Mouse (Mus musculus): ENCODE measurements around the gene Slc45a3. TPM values are rescaled to one million over a fixed set of nuclear protein-coding genes. Genes with fewer than 3 reads are reported as not detected.

The Slc45a3 gene
- total and polyA plus RNA-seq, 3 experiments = 15.6 to 40.7 TPM; not detected in 1

GRCm38 (mm10) chr1:132019876-132020275 lies 57.1 kb downstream of the Slc45a3 start:
- H3K4me1 ChIP-seq (ENCODE audit: control insufficient read depth in 1 of 2, insufficient read depth in 2 of 2, low read length in 2 of 2) = peaks cover 0 to 3% of the 10 kb centered on the region in 2 experiments; a peak in 1 of 4 replicates
- H3K36me3 ChIP-seq (ENCODE audit: control insufficient read depth in 1 of 2, insufficient read depth in 2 of 2, low read length in 2 of 2) = peaks cover 6 to 35% of the 10 kb centered on the region in 2 experiments
- H3K9ac ChIP-seq (ENCODE audit: control insufficient read depth, low read depth, low read length, poor library complexity, severe bottlenecking) = no peak overlapping the region
- H3K4me3 ChIP-seq (ENCODE audit: control insufficient read depth in 1 of 2, insufficient read depth in 1 of 2, low read depth in 2 of 2, low read length in 2 of 2) = no peak overlapping the region
- H3K79me2 ChIP-seq (ENCODE audit: control insufficient read depth, insufficient read depth, low read length, poor library complexity) = peaks cover 6% of the 10 kb centered on the region; the same call in 1 of the 2 replicates
- no peak overlapping the region for H3K27ac ChIP-seq (ENCODE audit: control insufficient read depth, low read depth, low read length)
- no peaks in the 10 kb centered on the region for H3K27me3 ChIP-seq (ENCODE audit: control insufficient read depth in 1 of 2, insufficient read depth in 2 of 2, low read length in 2 of 2)
- DNase-seq (ENCODE audit: low read depth, low spot score) = no peak
- H3K9me3 ChIP-seq (replicated peaks; ENCODE audit: insufficient read depth, low read length) = no peaks in the 10 kb centered on the region
- TF ChIP-seq NELFE (IDR thresholded peaks at IDR 0.05; ENCODE audit: low read depth, low read length) (no peak), HCFC1 (IDR thresholded peaks at IDR 0.05; ENCODE audit: low read depth, low read length) (no peak), JUND (IDR thresholded peaks at IDR 0.05; ENCODE audit: low read depth, low read length) (no peak), POLR2AphosphoS2 (IDR thresholded peaks at IDR 0.05; ENCODE audit: low read length) (no peak), TCF12 (IDR thresholded peaks at IDR 0.05; ENCODE audit: low read depth, low read length) (no peak), NRF1 (IDR thresholded peaks at IDR 0.05; ENCODE audit: insufficient read depth, low read depth, low read length, poor library complexity, severe bottlenecking) (no peak), MAX (IDR thresholded peaks at IDR 0.05; ENCODE audit: low read length) (no peak), EP300 (IDR thresholded peaks at IDR 0.05; ENCODE audit: low read depth in 1 of 2, low read length in 2 of 2) (no peak), USF2 (IDR thresholded peaks at IDR 0.05; ENCODE audit: borderline replicate concordance in 1 of 2, insufficient read depth in 1 of 2, low read depth in 1 of 2, low read length in 2 of 2) (no peak), MYB (IDR thresholded peaks at IDR 0.05; ENCODE audit: low read depth, low read length) (no peak), GABPA (IDR thresholded peaks at IDR 0.05; ENCODE audit: low read depth, low read length) (no peak)

GRCm38 (mm10) chr1:132022107-132022506 lies 59.3 kb downstream of the Slc45a3 start:
- Histone ChIP-seq H3K9ac (ENCODE audit: control insufficient read depth, low read depth, low read length, poor library complexity, severe bottlenecking) (no peak overlapping the region), H3K4me1 (ENCODE audit: control insufficient read depth in 1 of 2, insufficient read depth in 2 of 2, low read length in 2 of 2) (peaks cover 0 to 3% of the 10 kb centered on the region in 2 experiments; a peak in 1 of 4 replicates), H3K4me3 (ENCODE audit: control insufficient read depth in 1 of 2, insufficient read depth in 1 of 2, low read depth in 2 of 2, low read length in 2 of 2) (no peak overlapping the region), H3K79me2 (ENCODE audit: control insufficient read depth, insufficient read depth, low read length, poor library complexity) (0 out of 2 replicates have a peak, but pooled peaks cover 1% of the 10 kb centered on the region), H3K27me3 (ENCODE audit: control insufficient read depth in 1 of 2, insufficient read depth in 2 of 2, low read length in 2 of 2) (no peaks in the 10 kb centered on the region), H3K36me3 (ENCODE audit: control insufficient read depth in 1 of 2, insufficient read depth in 2 of 2, low read length in 2 of 2) (peaks cover 6 to 25% of the 10 kb centered on the region in 2 experiments), H3K9me3 (replicated peaks; ENCODE audit: insufficient read depth, low read length) (no peaks in the 10 kb centered on the region), H3K27ac (ENCODE audit: control insufficient read depth, low read depth, low read length) (no peak overlapping the region)
- no peak for DNase-seq (ENCODE audit: low read depth, low spot score)
- TF ChIP-seq NRF1 (IDR thresholded peaks at IDR 0.05; ENCODE audit: insufficient read depth, low read depth, low read length, poor library complexity, severe bottlenecking) (no peak), GATA1 (IDR thresholded peaks at IDR 0.05; ENCODE audit: low read depth, low read length) (0 out of 2 replicates have a peak, but pooled peaks have one; percentile 18), POLR2AphosphoS2 (IDR thresholded peaks at IDR 0.05; ENCODE audit: low read length) (no peak), ZNF384 (IDR thresholded peaks at IDR 0.05; ENCODE audit: low read depth, low read length) (peak; percentile 84), ETS1 (IDR thresholded peaks at IDR 0.05; ENCODE audit: low read depth, low read length) (peak; percentile 25; the same call in 1 of the 2 replicates)
